In genomic region chr15:89209886-89210761, GRCm38 (mm10) we compare ENCODE assay signal across 7 mouse cellular contexts. TPM values are rescaled to one million over a fixed set of nuclear protein-coding genes. Genes with fewer than 3 reads are reported as not detected.
A peak's percentile ranks its signal among the peaks of the same experiment; 100 is the strongest.
DNase-seq lines count a peak whose midpoint lies in the region; ATAC-seq lines count a peak whose summit lies in the region.

No protein-coding gene starts in this region.

- no peaks in the 10 kb centered on the region for H3K9me3 ChIP-seq in embryonic facial prominence, embryonic 10.5 days
- H3K9me3 ChIP-seq in limb, embryonic 10.5 days (replicated peaks), result no peaks in the 10 kb centered on the region
- H3K9me3 ChIP-seq in midbrain, embryonic 13.5 days, result no peaks in the 10 kb centered on the region

- peak overlapping the region; percentile 57 for H3K9ac ChIP-seq in midbrain, embryonic 13.5 days (replicated peaks)

- peak overlapping the region; percentile 75 for H3K27ac ChIP-seq in embryonic facial prominence, embryonic 10.5 days (replicated peaks)
- H3K27ac ChIP-seq in limb, embryonic 10.5 days, result peak overlapping the region; percentile 64; the same call in 1 of the 2 replicates
- H3K27ac ChIP-seq in midbrain, embryonic 13.5 days, result peak overlapping the region; percentile 96

- H3K36me3 ChIP-seq in embryonic facial prominence, embryonic 10.5 days (replicated peaks), result no peaks in the 10 kb centered on the region
- no peaks in the 10 kb centered on the region for H3K36me3 ChIP-seq in limb, embryonic 10.5 days
- H3K36me3 ChIP-seq in midbrain, embryonic 13.5 days, result no peaks in the 10 kb centered on the region

- peak overlapping the region; percentile 50 for H3K4me2 ChIP-seq in midbrain, embryonic 13.5 days (replicated peaks)

- H3K4me1 ChIP-seq in embryonic facial prominence, embryonic 10.5 days, result peaks cover 22% of the 10 kb centered on the region
- H3K4me1 ChIP-seq in limb, embryonic 10.5 days, result peaks cover 19% of the 10 kb centered on the region
- peaks cover 31% of the 10 kb centered on the region for H3K4me1 ChIP-seq in midbrain, embryonic 13.5 days (replicated peaks)

- ATAC-seq in midbrain, embryonic 13.5 days, result no peak; the same call in 1 of the 2 replicates

- H3K27me3 ChIP-seq in embryonic facial prominence, embryonic 10.5 days (replicated peaks; ENCODE audit: low read depth, poor library complexity, severe bottlenecking), result no peaks in the 10 kb centered on the region
- no peaks in the 10 kb centered on the region for H3K27me3 ChIP-seq in limb, embryonic 10.5 days (ENCODE audit: low read depth, poor library complexity, severe bottlenecking)
- H3K27me3 ChIP-seq in midbrain, embryonic 13.5 days, result no peaks in the 10 kb centered on the region

- 24% methylated on average over 22 of the region's 22 CpGs for WGBS in embryonic facial prominence, embryonic 10.5 days
- 30% methylated on average over 22 of the region's 22 CpGs for WGBS in limb, embryonic 10.5 days
- 22% methylated on average over 22 of the region's 22 CpGs for WGBS in midbrain, embryonic 13.5 days

- H3K4me3 ChIP-seq in embryonic facial prominence, embryonic 10.5 days, result peak overlapping the region; percentile 48
- peak overlapping the region; percentile 41 for H3K4me3 ChIP-seq in limb, embryonic 10.5 days
- H3K4me3 ChIP-seq in midbrain, embryonic 13.5 days (replicated peaks), result peak overlapping the region; percentile 29

- peak; percentile 75 for DNase-seq in adrenal gland, adult 8-10 months
- DNase-seq in embryonic facial prominence, embryonic 10.5 days (ENCODE audit: low spot score), result peak; percentile 85
- DNase-seq in gonadal fat pad, adult 2 months (ENCODE audit: low read depth), result peak; percentile 93
- DNase-seq in kidney, adult 11 months, result peak; percentile 85
- peak; percentile 89 for DNase-seq in limb, embryonic 10.5 days (ENCODE audit: low spot score)
- peak; percentile 86 for DNase-seq in spleen, adult 12 weeks (ENCODE audit: low spot score)

RNA-seq across cellular contexts. Expression of gene Ppp6r2, which starts 1.2 kb away (rescaled TPM):
- total RNA-seq in adrenal gland, adult 8-10 months (2022), result 10 to 100 TPM; 46.8 to 89.2 (median 66.8) TPM
- 23.8 and 26.8 TPM in 2 replicates for polyA plus RNA-seq in embryonic facial prominence, embryonic 10.5 days (2016; fragmentation: Nextera tagmentation; extraction: Ambion mirVana)
- 89.2 and 158 TPM in 2 replicates for polyA plus RNA-seq in gonadal fat pad, adult 2 months (2012; rRNA removed)
- polyA plus RNA-seq in limb, embryonic 10.5 days (2016; fragmentation: Nextera tagmentation; extraction: Ambion mirVana), result 15.4 and 21.2 TPM in 2 replicates
- 75.7 and 86.6 TPM in 2 replicates for polyA plus RNA-seq in midbrain, embryonic 13.5 days (2015; fragmentation: Nextera tagmentation; extraction: Ambion mirVana)

RNA-seq across cellular contexts. Expression of gene Dennd6b, which starts 13.8 kb away (rescaled TPM):
- 10 to 100 TPM in 1 of 4 experiments, 1 to 10 TPM in 3; 6.9 to 13.2 (median 8.9) TPM for total RNA-seq in adrenal gland, adult 8-10 months (2022)
- 26.1 and 29.1 TPM in 2 replicates for polyA plus RNA-seq in embryonic facial prominence, embryonic 10.5 days (2016; fragmentation: Nextera tagmentation; extraction: Ambion mirVana)
- polyA plus RNA-seq in gonadal fat pad, adult 2 months (2012; rRNA removed), result 12.2 and 13.6 TPM in 2 replicates
- polyA plus RNA-seq in limb, embryonic 10.5 days (2016; fragmentation: Nextera tagmentation; extraction: Ambion mirVana), result 21.2 and 27.5 TPM in 2 replicates
- 84.0 and 85.3 TPM in 2 replicates for polyA plus RNA-seq in midbrain, embryonic 13.5 days (2015; fragmentation: Nextera tagmentation; extraction: Ambion mirVana)

RNA-seq across cellular contexts. Expression of gene Plxnb2, which starts 29.5 kb away (rescaled TPM):
- total RNA-seq in adrenal gland, adult 8-10 months (2022), result 100 to 1,000 TPM; 153 to 177 (median 157) TPM
- 146 and 152 TPM in 2 replicates for polyA plus RNA-seq in embryonic facial prominence, embryonic 10.5 days (2016; fragmentation: Nextera tagmentation; extraction: Ambion mirVana)
- 98.9 and 119 TPM in 2 replicates for polyA plus RNA-seq in gonadal fat pad, adult 2 months (2012; rRNA removed)
- polyA plus RNA-seq in limb, embryonic 10.5 days (2016; fragmentation: Nextera tagmentation; extraction: Ambion mirVana), result 147 and 162 TPM in 2 replicates
- polyA plus RNA-seq in midbrain, embryonic 13.5 days (2015; fragmentation: Nextera tagmentation; extraction: Ambion mirVana), result 102 and 115 TPM in 2 replicates
